Mouse (Mus musculus) common myeloid progenitor, adult 5-6 weeks (primary cell): Measurements from ENCODE around the gene Apol9a. TPM values are rescaled to one million over a fixed set of nuclear protein-coding genes. Genes with fewer than 3 reads are reported as not detected.
"Not testable (repeated sequence)": the region's sequence is repeated elsewhere in the genome, so short reads cannot be mapped to it uniquely, and the experiment has no call there.

Experiments used
- ATAC-seq: replicated peaks from 2 replicates; pipeline ENCODE4 v1.8.0; 2016; ENCODE audit warnings: low read depth, mild to moderate bottlenecking, moderate TSS enrichment, inconsistent platforms; ENCODE audit not compliant: poor library complexity, severe bottlenecking
- total RNA-seq: library from RNA; stranded (forward); fragments of 200-1000, 187-1606 nt; gene quantifications from 2 replicates; pipeline ENCODE4 v1.2.3, GENCODE M21; 2017

Apol9a gene
- total RNA-seq = not detected in 2 replicates

GRCm38 (mm10) chr15:77411035-77411434 lies at the start of gene Apol9a:
TSS of gene Apol9a (minus strand) at chr15:77411135.
- ATAC-seq = not testable (repeated sequence)

DNA sequence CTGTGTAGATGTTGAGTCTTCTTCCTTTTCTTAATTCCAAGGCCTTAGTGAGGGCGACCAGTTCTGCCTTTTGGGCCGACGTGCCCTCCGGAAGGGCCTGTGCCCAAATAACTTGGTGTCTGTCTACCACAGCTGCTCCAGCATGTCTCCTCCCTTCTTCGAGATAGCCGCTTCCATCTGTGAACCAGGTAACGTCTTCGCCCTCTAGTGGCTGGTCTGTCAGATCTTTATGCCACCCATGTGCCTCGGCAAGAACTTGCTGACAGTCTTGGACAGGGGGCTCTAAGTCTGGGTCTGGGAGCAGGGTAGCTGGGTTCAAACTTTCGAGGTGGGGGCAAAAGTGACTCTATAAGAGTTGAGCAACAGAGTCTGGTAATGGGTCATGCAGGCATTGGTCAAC lies 39.0 kb upstream of the Apol9a start:
- ATAC-seq = not testable (repeated sequence)

DNA sequence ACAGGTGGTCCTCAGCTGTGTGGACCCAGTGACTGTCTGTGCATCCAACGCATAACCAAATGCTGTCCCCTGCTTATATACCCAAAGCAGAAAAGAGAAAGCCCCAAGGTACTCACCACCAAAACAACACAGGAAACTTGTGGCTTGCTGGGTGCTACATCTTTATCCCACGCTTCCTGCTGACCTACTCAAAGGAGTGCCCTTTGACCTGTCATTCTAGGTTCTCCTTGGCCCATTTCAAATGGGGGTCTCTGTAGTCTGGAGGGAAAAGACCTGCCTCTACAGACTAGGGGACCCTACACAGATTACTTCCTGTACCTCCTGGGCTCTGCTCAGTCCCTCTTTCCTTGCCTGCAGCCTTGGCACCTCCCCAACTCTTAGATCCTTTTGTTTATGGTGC lies 36.5 kb upstream of the Apol9a start, which contains the start of gene Apol7b:
Apol7b (minus strand) TSS at position 101 of the 400 bp plus-strand sequence.
- ATAC-seq = not testable (repeated sequence)

DNA sequence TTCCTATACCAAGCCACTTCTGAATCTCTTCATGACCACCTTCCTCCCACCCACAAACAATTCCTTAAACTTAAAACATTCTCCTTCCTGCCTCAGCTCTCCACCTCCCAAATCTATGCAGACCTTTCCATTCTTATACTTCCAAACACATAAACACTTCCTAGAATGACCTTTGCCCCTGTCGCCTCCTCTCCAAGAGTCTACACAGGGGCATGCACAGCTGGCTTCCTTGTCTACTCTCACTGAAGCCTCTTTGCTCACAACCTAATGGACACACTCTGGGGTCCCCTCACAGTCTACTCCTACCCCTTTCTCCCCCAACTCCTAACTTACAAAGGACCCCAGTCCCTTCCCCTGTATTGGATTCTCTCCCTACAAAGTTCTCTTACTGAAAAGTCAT lies 34.7 kb upstream of the Apol9a start:
- not testable (repeated sequence) for ATAC-seq

GRCm38 (mm10) chr15:77444746-77445145 lies 33.8 kb upstream of the Apol9a start:
- not testable (repeated sequence) for ATAC-seq

DNA sequence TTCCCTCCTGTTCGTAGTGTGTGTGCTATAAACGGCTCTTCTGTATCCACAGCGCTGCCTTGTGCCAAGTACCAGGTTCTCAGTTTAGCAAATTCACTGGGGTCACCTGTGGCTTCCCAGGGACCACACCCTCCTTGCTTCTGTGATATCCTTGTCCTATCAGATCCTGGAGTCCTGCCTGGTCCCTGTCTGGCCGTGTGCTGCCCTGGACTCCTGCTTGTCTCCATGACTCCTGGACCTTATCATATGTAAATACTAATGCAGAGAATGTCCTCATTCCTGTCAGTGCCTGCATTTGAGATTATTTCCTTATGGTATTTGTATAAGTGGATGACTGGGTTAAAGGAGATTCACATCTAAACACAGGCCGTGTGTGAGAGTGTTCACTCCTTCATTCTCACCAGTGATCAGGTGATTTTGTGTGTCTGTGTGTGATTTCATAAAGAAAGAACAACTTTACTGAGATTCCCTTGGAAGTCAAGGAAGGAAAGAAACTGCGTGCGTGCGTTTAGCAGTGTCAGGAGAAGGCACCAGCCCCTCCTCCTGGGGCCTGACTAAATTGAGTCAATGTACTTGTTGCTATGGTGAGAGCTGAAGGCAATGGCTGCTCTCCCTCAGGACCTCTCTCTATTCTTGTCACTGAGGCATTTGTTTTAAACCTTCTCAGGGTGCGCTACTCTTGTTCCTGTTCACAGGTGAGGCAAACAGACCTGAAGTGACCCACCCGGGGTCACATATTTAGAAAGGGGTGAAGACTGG lies 17.9 kb upstream of the Apol9a start:
- ATAC-seq = not testable (repeated sequence)

DNA sequence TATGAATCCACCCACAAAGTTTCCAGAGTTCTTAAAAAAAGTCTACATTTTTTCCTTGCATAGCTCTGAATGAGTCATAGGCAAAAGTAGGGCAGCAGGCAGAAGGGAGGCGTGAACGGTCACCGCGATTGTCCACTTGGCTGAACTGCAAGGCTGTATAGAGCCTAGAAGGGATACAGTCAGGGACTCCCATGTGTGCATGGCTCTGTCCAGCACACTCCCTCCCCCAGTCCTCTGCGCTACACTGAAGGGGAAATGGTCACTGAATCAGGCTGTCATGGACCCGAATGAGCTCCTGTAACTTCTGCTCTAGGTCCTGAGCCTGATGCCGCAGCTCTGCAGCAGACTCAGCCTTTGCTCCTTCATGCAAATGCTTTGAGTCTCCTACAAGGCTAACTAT lies 12.0 kb upstream of the Apol9a start:
- ATAC-seq = not testable (repeated sequence)

DNA sequence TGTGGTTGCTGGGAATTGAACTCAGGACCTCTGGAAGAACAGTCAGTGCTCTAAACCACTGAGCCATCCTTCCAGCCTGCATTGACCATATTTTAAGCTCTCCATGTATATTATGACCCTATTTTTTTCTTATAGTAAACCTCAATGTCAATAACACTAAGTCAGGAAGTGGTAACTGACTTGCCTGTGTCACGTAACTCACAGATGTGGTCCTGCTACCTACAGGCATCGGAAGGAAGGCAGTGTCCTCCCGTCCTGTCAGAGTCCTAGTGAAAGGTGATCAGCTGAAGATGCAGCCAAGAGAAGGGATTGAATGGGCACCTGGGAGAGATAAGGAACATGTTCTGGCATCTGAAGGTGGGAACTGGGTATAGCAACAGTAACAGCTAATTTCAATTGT lies 8.7 kb upstream of the Apol9a start:
- ATAC-seq = not testable (repeated sequence)

DNA sequence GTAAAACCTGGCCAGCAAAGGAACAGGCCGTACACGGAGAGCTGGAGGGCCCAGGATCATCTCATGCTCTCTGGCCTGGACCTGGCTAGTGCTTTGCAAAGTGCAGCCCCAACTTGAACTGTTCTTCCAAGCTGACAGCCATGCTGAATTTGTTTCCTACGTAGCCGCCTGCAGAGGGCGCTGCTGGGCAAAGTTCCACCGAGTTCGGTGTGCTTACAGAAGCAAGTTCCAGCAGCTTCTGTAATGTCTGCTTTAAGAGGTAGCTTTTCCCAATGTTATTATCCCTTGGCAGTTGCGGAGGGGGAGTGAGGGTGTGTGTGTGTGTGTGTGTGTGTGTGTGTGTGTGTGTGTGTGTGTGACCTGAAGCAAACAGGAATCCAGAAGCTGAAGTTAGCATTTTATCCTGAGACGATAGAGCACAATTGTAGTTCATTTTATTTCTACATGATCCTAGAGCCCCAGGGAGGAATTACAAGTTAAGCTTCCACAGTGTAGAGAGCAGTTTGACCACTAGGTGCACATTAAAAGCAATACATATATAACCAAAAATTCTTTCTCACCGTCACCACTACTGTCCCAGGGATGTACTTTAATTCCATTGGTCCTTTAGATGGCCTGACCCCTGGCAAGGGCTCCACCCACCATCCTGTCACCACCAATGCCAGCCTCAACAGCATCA lies 5.9 kb upstream of the Apol9a start:
- peak; percentile 69 for ATAC-seq

GRCm38 (mm10) chr15:77415653-77416052 lies 4.7 kb upstream of the Apol9a start:
- ATAC-seq = not testable (repeated sequence)

GRCm38 (mm10) chr15:77412695-77413094 lies 1.8 kb upstream of the Apol9a start:
- ATAC-seq = peak; percentile 50; the same call in 1 of the 2 replicates

- peak; percentile 62 for ATAC-seq
Measured at GRCm38 (mm10) chr15:77406370-77406769, 4.6 kb downstream of the Apol9a start.

DNA sequence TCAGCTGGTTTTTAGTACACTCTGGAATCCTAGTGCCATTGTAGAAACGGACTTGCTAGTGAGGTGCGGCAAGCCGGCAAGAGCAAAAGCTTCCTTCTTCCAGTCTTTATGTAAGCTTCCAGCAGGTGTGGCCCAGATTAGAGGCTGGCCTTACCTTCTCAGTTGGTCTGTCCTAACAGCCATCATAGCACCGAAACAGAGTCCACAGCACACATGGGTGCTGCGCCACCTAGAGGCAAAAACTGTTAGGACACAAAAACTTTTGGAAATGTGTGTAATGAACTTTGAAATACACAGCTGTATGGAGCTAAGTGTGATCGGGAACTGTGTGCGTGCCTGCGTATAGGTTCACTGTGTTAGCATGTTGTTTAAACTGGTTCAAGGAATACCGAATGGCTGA lies 11.9 kb downstream of the Apol9a start, which contains the start of gene Apol7a:
Apol7a (minus strand) TSS at position 84 of the 400 bp plus-strand sequence.
- ATAC-seq = not testable (repeated sequence)

GRCm38 (mm10) chr15:77397450-77398132 lies 13.3 kb downstream of the Apol9a start:
- ATAC-seq = not testable (repeated sequence)

GRCm38 (mm10) chr15:77393832-77394231 lies 17.1 kb downstream of the Apol9a start:
- ATAC-seq = not testable (repeated sequence)

- ATAC-seq = no peak
Measured at GRCm38 (mm10) chr15:77387462-77387861, 23.5 kb downstream of the Apol9a start.

- no peak for ATAC-seq
Measured at GRCm38 (mm10) chr15:77384340-77385030, 26.4 kb downstream of the Apol9a start.

- no peak for ATAC-seq
Measured at GRCm38 (mm10) chr15:77382880-77383279, 28.1 kb downstream of the Apol9a start.

DNA sequence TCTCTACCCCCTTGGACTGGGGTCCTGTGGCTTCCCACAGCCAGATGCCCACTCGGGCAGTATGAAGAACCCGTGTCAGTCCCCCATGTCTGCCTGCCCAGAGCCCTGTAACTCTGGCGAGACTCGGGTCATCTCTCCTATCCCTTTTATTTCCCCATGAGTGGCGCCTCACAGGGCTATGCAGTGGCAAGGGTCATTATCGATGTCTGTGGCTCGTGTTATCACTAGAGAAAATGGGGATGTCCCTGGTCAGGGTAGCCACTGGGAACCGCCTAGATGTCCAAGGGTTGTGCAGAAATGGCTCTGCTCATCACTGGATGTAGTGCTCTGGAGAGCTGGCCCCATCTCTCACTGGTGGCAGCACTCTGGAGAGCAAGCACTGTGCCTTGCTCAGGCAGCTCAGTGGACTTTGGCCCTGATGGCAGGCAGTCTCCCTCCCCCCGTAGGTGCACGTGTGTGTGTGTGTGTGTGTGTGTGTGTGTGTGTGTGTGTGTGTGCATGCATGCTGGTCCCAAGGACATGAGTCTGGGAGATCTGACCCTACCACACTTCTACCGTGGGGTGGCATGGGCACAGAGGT lies 28.6 kb downstream of the Apol9a start:
- ATAC-seq = no peak

- no peak for ATAC-seq
Measured at GRCm38 (mm10) chr15:77381481-77381880, 29.5 kb downstream of the Apol9a start.
